Mouse (Mus musculus) heart, postnatal 0 days (tissue): ENCODE measurements at regions not wholly inside any gene's neighbourhood (a gene's known extent, or its start where the extent isn't known, plus 50 kb on each side); places are given as distances from the start of the nearest gene placed in this dataset.
"Not testable (repeated sequence)": the region's sequence is repeated elsewhere in the genome, so short reads cannot be mapped to it uniquely, and the experiment has no call there.

ENCODE experiments used
- ATAC-seq: fragments of 200-750 bp; cut with Nextera tagmentation; 2 replicates; pipeline ENCODE4 v1.8.0; 2017; ENCODE audit warnings: low read depth, moderate number of reproducible peaks, moderate library complexity; ENCODE audit not compliant: insufficient read depth
- DNase-seq: peaks from one replicate; pipeline ENCODE4 v3.0.0-alpha.2; 2016; ENCODE audit warnings: low spot score
- H3K27ac ChIP-seq: fragments of 300-500 bp; sonication (generic); 2 replicates; pipeline ENCODE4 v1.5.1; 2014; ENCODE audit warnings: low read depth, mild to moderate bottlenecking
- H3K27me3 ChIP-seq: fragments of 300-500 bp; sonication (generic); 2 replicates; pipeline ENCODE4 v1.6.1; 2014; ENCODE audit warnings: low read length, mixed read lengths; ENCODE audit not compliant: control insufficient read depth, insufficient read depth
- H3K36me3 ChIP-seq: fragments of 300-500 bp; sonication (generic); replicated peaks from 2 replicates; pipeline ENCODE4 v1.6.1; 2014; ENCODE audit warnings: low read length, mixed read lengths; ENCODE audit not compliant: control insufficient read depth, insufficient read depth
- H3K4me1 ChIP-seq: fragments of 300-500 bp; sonication (generic); 2 replicates; pipeline ENCODE4 v1.6.1; 2014; ENCODE audit warnings: antibody characterized with exemption; ENCODE audit not compliant: control insufficient read depth, insufficient read depth
- H3K4me2 ChIP-seq: fragments of 300-500 bp; sonication (generic); 2 replicates; pipeline ENCODE4 v1.6.1; 2014; ENCODE audit warnings: low read depth, mild to moderate bottlenecking, low read length, moderate library complexity
- H3K4me3 ChIP-seq: fragments of 300-500 bp; sonication (generic); 2 replicates; pipeline ENCODE4 v1.5.1; 2014; ENCODE audit warnings: low read depth, low read length
- H3K9ac ChIP-seq: fragments of 300-500 bp; sonication (generic); replicated peaks from 2 replicates; pipeline ENCODE4 v1.6.1; 2014; ENCODE audit warnings: low read depth, low read length, mixed read lengths
- H3K9me3 ChIP-seq: fragments of 300-500 bp; sonication (generic); replicated peaks from 2 replicates; pipeline ENCODE4 v1.6.1; 2016; ENCODE audit warnings: low read length; ENCODE audit not compliant: control insufficient read depth
- CTCF ChIP-seq: IDR thresholded peaks from 2 replicates; pipeline ENCODE4 v1.5.1; 2016; ENCODE audit warnings: antibody characterized with exemption, control low read depth, low read depth
- EP300 ChIP-seq: IDR thresholded peaks from 2 replicates; pipeline ENCODE4 v1.6.1; 2016; ENCODE audit warnings: antibody characterized with exemption, low read depth
- WGBS: fragments of 180-500 bp; shearing (Covaris S2); extraction: QIAGEN DNeasy Blood & Tissue Kit; methylation state at CpG from one replicate; pipeline ENCODE4 v1.1.7; 2014; 5-methylcytosine and 5-hydroxymethylcytosine counted together

DNA sequence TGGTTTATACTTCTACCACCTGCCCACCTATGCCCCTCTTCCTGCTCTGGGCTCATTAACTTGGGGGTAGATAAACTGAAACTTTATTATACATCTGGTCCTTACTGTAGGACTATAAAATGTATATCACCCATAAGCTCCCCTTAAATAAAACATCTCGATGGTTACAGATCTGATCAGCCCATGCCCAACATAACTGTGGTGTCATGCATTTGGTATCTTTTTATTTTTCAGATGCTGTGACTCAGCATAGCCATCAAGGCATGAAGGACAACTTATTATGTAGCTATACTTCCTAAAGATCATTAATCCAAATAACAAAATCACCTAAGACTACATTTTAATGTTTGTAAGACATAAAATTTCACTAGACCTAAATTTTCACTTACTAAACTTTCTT, 761.0 kb downstream of the Cdh11 start:
- Histone ChIP-seq H3K36me3 (no peaks in the 10 kb centered on the region), H3K4me2 (no peak overlapping the region), H3K9ac (no peak overlapping the region), H3K4me3 (no peak overlapping the region), H3K4me1 (no peaks in the 10 kb centered on the region), H3K27me3 (no peaks in the 10 kb centered on the region), H3K27ac (no peak overlapping the region), H3K9me3 (no peaks in the 10 kb centered on the region)
- 68% methylated on average over 1 of the region's 1 CpGs for WGBS
- TF ChIP-seq EP300 (no peak), CTCF (no peak)
- ATAC-seq (no peak), DNase-seq (no peak)

GRCm38 (mm10) chr8:102017776-102018175, 767.7 kb downstream of the Cdh11 start:
- ATAC-seq (no peak), DNase-seq (no peak)
- WGBS = 55% methylated on average over 2 of the region's 2 CpGs
- Histone ChIP-seq H3K27ac (no peak overlapping the region), H3K9me3 (no peaks in the 10 kb centered on the region), H3K4me2 (no peak overlapping the region), H3K27me3 (no peaks in the 10 kb centered on the region), H3K9ac (no peak overlapping the region), H3K4me3 (no peak overlapping the region), H3K36me3 (no peaks in the 10 kb centered on the region), H3K4me1 (no peaks in the 10 kb centered on the region)
- TF ChIP-seq CTCF = no peak
- TF ChIP-seq EP300 = no peak

DNA sequence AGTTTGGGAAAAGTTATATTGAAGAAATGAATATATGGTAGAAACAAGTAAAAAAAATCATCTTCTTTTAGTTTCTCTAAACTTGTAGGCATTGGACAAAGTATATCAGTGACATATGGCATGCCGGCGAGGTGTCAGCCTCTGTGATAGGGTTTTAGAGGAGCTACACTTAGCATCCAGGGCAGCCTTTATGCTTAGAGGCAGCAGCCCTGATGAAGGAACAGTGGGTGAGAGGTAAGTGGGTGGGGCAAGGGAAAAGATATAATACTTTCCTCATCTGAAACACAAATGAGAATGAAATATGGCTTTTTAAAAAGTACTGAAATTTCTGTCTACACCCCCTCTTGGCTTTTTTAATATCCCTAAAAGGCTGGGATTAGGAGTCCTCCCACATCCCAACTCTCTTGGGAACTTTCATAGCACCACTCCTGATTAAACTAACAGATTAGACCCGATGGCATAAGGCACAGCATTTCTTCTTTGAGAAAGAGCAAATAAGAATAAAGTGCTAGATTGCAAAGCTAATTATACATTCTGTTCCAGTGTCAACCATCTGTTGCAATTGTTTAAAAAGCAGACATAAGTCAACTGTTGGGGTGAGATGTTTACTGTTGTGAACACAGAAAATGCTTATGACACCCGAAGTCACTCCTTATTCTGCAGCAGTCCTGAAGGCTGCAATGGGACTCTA, 785.0 kb downstream of the Cdh11 start:
- Histone ChIP-seq H3K27me3 (no peaks in the 10 kb centered on the region), H3K27ac (no peak overlapping the region), H3K4me2 (no peak overlapping the region), H3K9ac (no peak overlapping the region), H3K4me3 (no peak overlapping the region), H3K9me3 (no peaks in the 10 kb centered on the region), H3K4me1 (no peaks in the 10 kb centered on the region), H3K36me3 (no peaks in the 10 kb centered on the region)
- DNase-seq (no peak), ATAC-seq (no peak)
- WGBS = 67% methylated on average over 4 of the region's 4 CpGs
- TF ChIP-seq EP300 (no peak), CTCF (no peak)

- WGBS = 65% methylated on average over 2 of the region's 2 CpGs
- not testable (repeated sequence) for ATAC-seq
Observed at GRCm38 (mm10) chr8:101996761-101997160, 788.7 kb downstream of the Cdh11 start.

DNA sequence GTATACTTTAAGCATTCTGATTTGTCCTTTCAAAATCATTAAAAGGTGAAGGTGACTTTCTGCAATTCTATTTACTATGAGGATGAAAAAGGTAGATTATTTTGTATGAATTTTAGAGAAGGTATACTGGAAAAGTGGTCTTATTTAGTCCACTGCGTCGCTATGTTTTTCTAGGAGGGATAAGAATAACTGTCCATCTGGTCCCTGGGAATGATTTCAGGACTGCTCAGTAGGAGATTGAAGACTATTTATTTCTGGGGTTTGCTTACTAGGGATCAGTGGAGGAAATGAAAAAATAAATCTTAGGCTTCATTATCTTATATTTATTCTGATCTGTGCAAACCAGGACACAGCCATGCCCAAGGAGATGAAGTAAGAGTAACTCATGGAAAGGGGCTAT, 828.6 kb downstream of the Cdh11 start:
- H3K27ac ChIP-seq = no peak overlapping the region
- H3K36me3 ChIP-seq = no peaks in the 10 kb centered on the region
- ATAC-seq (no peak), DNase-seq (no peak)
- 84% methylated on average over 2 of the region's 2 CpGs for WGBS
- no peak overlapping the region for H3K4me2 ChIP-seq
- no peak overlapping the region for H3K4me3 ChIP-seq
- H3K9ac ChIP-seq = no peak overlapping the region
- TF ChIP-seq EP300 (no peak), CTCF (no peak)
- H3K4me1 ChIP-seq = no peaks in the 10 kb centered on the region
- no peaks in the 10 kb centered on the region for H3K27me3 ChIP-seq
- no peaks in the 10 kb centered on the region for H3K9me3 ChIP-seq

More at GRCm38 (mm10) chr8:101996761-101997160, 788.7 kb downstream of the Cdh11 start:
- H3K27me3 ChIP-seq, H3K4me2 ChIP-seq, H3K36me3 ChIP-seq, H3K27ac ChIP-seq, H3K4me3 ChIP-seq, H3K9me3 ChIP-seq, H3K9ac ChIP-seq, DNase-seq, H3K4me1 ChIP-seq: not testable (repeated sequence)

DNA sequence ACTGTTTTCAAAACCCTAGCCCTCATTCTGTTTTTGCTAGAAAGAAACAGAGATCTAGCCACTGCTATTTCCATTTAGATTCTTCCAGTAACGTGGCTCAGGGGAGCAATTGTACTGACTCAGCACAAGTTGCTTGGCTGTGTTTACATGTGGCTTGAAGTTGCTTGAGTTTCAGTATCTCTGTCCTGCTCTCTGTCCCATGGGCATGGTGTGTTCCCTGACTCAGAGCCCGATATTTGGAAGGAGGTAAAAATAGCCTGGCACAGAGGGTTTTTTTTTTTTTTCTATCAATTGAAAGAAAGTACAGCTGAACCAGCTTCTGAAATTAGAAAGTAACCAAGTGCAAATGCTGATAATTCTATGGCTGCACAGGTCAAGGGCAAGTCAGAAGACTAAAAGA, 834.8 kb downstream of the Cdh11 start:
- Histone ChIP-seq H3K4me1 (no peaks in the 10 kb centered on the region), H3K4me2 (no peak overlapping the region), H3K9me3 (no peaks in the 10 kb centered on the region), H3K9ac (no peak overlapping the region), H3K27ac (peak overlapping the region; percentile 64), H3K4me3 (no peak overlapping the region), H3K36me3 (no peaks in the 10 kb centered on the region), H3K27me3 (no peaks in the 10 kb centered on the region)
- TF ChIP-seq CTCF = no peak
- 0 out of 2 replicates have a peak, but pooled peaks have one; percentile 55 for TF ChIP-seq EP300
- ATAC-seq = peak; percentile 88
- WGBS = 17% methylated on average over 2 of the region's 2 CpGs
- DNase-seq = peak; percentile 65
